Mouse (Mus musculus) retina, postnatal 7 days (tissue): ENCODE measurements around the gene Igfbp1.

Source experiments
- DNase-seq: peaks from one replicate; pipeline ENCODE4 v3.0.0-alpha.2; 2012; ENCODE audit warnings: low read depth, low spot score

The Igfbp1 gene

DNA sequence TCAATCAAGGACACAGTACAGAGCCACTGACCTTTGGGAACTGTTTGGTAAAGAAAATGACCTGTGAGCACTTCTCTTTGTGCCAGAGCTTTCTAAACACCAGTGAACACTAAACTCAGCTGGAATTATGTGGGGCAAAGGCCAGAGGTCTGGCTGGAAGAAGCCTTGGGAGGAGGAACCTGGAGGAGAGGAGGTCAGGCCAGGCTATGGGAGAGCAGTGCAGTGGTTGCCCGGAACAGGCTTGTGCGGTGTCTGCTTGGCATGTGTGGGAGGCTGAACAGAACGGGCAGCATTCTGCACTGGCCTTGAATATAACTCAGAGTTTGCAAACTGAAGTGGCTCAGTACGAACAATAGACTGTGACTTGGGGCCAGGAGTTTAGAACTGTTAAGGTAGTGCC lies 32.4 kb downstream of the Igfbp1 start:
- no peak for DNase-seq

DNA sequence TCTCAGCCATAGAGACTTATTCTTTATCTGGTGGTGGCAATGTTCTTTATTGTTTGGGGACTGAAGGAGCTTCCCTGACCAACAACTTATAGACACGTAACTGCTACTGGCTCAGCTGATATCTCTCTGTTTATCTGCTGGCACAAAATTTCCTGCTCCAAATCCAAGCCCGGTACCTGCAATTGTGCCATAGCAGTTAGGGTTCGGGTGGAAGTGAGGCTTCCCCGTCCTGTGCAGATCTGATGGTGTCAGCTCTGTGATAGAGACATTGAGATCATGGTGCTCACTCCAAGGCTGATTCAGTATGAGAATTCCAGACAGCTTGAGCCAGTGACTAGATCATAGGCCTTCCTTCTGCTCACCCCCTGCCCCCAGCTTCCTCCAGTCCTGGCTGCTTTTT lies 34.4 kb downstream of the Igfbp1 start:
- no peak for DNase-seq

DNA sequence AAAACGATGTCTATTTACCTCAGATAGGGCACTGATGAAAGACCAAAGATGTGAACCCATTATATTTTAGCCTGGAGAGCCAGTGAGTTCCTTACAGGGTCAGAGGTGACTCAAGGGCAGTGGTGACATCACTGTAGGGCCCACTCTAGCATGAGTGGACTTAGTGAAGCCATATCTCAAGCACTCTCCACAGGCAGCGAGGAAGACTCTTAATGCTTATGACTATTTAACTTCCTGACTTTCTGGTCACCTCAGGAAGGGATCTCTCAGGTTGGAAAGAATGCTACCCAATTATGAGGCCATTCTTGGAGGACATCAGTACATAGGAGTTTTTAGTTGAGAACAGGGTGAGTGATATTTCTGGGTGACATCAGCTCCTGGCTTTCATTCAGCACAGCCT lies 35.8 kb downstream of the Igfbp1 start:
- no peak for DNase-seq

DNA sequence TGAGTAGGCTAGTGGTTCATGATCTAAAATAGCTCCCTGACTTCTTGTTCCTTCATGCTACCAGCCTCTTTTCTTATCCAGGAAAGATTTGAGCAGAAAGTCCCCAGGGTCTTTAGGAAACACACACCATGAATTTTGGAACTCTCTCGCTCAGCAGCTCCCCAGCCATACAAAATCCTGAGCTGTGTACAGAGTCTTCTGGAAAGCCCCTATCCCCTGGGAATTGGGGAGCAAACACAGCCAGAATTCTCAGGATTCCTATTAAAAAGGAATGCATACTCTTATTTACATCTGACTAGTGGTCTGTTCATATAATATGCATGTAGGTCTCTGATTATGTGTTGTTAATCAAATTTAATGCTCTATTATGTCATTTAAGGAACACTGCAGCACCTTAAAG lies 36.9 kb downstream of the Igfbp1 start:
- no peak for DNase-seq

DNA sequence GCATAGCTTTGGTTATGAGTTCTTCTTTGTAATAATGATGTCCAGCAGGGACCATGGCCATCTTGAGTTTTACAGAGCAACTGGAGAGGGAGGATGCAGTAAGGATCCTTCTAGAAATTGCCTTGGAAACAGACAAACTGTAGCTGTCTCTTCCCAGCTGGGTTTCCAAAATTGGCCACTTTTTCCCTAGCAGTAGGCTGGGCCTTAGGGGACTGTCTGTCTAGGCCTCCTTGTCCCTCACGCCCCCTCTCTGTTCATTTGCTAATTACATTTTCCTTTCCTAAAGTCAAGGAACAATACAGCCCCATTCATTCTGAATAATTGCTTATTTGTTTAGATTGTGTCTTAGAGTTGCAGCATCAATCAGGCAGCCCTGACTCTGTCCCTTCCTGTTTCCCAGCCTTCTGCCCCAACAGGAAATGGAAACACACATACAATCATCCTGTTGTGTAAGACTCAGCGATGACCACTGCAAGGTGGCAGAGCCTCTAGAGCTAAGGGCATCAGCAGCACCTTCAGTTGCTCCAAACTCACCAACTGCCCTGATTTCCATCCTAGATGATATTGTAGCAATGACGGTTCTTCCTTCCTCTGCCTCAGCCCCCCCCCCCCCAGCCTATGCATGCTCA lies 37.5 kb downstream of the Igfbp1 start:
- no peak for DNase-seq

DNA sequence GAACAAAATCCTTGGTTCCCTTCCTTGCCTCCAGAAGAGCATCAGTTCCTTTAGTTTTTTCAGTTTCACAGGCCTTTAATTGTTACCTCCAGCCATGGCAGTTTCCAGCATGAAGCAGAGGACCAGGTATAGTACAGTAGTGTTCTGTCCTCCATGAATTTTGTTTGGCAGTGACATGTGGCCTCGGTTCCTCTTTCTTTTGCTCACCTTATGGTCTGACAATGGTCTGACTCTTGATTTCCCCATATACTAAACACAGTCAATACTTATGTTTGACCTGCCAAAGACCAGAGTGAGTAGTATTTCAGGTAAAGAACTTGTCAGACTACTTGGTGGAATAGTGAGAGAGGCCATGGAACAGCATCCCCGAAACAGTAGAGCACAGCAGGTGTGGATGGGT lies 39.2 kb downstream of the Igfbp1 start:
- DNase-seq, result no peak

DNA sequence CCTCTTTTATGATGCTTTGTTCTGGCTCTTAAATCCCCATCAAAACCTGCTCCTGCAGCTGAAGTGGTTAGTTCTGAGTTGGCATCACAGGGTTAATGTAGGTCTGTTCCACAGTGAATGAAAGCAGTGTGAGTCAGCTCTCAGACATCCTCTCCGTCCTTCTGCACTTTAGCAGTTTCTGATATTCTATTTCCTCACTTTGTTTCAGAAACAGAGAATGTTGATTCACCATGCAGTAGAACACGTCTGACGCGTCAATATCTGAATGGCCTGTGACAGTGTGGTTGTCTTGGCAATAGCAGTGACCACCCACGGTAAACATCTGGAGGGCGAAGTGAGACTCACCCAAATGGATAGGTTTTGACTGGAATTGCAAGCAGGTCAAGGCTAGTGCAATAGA lies 40.1 kb downstream of the Igfbp1 start:
- no peak for DNase-seq

DNA sequence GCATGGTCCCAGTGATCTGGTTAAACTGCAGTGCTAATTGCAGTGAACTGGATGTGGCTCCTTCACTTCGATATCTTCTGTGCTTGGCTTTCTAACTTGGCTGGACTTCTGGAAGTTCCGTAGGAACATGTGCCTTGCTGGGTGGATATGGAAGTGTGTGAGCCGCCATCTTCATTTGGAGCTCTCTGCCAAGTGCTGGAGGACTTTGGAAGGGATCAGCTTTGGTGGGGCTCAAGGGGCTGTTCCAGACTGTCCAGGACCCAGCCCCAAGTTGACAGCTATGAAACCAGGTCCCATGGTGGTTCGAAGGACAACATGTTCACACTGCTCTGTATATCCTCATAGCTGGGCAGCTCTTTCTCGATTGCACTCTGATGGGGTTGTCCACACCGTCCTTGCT lies 41.0 kb downstream of the Igfbp1 start:
- no peak for DNase-seq

DNA sequence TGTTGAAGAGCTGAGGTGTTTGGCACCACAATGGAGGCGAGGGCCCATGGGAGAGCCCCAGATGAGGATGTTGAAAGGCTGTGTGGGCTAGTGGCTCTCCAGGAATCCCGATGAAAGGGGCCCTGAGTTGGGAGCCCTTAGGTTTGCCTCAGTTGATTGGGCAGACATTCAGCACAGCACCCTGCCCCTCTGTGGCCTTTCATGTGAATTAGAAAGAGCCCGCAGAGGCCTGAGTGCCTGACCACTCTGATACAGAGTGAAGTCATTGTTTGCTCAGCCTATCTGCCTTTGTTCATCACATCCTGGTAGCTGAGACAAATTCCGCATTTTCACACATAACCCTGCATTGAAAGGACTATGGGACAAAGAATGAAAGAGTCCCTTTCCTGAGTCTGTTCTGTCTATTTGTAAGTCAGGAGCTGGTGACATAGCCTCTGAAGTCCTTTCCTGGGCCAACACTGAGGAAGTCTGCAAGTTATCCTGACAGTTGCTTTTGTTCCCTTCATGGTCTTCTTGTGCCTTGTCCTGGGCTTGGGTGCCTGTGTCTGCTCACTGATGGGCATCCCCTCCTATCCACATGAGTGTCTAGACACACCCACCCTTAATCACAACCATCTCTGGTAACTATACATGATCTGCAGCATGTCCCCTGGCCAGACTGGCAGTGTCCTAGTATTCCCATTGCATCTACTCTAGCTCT lies 41.6 kb downstream of the Igfbp1 start:
- DNase-seq, result no peak

DNA sequence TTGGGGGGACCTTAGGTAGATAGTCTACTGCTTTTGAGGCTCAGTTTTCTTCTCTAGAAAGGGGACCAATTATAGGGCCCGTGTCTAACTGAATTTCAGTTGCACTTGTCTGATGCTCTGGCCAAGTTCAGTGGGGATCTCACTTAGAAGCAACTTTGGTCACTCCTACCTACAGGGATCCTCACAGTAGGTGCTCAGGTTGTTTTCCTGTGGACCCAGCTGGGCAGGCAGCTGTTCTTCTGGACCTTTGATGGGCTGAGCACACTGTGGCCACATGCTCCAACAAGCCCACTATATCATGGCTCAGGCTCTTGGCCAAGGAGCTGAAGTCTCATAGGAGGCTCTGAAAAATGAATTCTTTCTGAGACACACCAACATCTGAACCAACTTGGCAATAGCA lies 47.2 kb downstream of the Igfbp1 start:
- no peak for DNase-seq

DNA sequence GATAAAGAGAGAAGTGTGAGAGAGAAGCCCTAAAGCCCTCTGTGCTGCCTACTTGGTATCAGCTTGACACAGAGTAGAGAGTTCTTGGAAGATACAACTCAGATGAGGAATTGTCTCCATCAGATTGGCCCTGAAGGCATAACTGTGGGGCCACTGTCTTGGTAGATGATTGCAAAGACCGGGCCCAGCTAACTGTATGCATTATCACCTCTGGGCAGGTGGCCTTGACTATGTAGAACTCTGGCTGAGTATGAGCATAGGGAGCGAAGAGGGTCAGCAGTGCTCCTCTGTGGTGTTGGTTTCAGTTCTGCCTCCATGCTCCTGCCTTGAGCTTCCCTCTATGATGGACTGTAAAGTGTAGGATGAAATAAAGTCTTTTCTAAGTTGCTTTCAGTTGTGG lies 52.8 kb downstream of the Igfbp1 start:
- DNase-seq, result no peak

DNA sequence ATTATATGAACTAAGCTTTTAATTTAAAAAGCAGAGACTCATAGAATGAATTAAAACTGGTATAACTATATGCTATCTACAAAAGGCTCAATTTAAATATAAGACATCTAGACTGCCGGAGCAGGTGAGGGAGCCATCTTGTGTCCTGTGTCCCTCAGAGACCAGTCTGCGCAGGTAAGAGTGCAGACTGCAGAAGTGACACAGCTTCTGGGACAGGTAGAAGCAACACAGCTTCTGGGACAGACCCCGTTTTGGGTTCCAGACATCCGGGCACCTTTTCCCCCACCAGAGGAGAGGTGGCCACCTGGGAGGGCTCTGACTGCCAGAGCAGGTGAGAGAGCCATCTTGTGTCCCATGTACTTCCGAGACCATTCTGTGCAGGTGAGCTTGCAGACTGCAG lies 53.3 kb downstream of the Igfbp1 start:
- no peak for DNase-seq
